Mouse (Mus musculus): ENCODE results near the gene Sacs.

Gene Sacs

DNA sequence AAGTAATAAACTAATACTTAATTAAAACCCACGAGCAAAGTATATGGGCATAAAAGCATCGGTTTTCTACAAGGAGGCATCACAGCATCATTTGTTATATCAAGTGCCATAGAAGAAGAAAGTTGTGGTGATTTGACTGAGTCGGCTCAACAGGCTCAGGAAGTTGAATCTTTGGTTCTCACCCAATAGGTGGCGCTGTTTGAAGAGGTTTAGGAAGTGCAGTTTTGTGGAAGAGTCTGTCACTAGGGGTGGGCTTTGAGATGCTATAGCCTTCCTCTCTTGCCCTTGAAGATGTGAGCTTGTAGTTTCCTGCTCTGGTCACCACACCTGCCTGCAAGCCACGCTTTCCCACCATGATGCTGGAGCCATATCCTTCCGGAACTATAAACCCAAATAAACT is 104.4 kb downstream of the Sacs start:
- no peak for DNase-seq

DNA sequence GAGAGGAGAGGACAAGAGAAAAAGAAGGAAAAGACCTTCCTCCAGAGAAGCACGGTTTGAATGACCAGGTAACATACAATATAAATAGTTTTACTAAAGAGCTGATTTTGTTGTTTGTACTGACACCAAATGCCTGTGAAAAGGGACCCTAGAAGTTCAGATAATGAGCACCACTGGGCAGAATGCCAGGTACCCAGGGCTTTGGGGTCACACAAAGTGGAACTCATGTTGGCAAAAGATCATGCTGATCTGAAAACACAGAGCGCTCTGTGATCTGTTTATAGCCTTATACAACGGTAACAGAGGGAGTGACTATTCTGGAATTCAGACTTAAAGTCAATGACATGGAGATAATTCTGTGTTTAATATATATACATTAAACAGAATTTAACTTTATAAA is 108.2 kb downstream of the Sacs start:
- DNase-seq = no peak

DNA sequence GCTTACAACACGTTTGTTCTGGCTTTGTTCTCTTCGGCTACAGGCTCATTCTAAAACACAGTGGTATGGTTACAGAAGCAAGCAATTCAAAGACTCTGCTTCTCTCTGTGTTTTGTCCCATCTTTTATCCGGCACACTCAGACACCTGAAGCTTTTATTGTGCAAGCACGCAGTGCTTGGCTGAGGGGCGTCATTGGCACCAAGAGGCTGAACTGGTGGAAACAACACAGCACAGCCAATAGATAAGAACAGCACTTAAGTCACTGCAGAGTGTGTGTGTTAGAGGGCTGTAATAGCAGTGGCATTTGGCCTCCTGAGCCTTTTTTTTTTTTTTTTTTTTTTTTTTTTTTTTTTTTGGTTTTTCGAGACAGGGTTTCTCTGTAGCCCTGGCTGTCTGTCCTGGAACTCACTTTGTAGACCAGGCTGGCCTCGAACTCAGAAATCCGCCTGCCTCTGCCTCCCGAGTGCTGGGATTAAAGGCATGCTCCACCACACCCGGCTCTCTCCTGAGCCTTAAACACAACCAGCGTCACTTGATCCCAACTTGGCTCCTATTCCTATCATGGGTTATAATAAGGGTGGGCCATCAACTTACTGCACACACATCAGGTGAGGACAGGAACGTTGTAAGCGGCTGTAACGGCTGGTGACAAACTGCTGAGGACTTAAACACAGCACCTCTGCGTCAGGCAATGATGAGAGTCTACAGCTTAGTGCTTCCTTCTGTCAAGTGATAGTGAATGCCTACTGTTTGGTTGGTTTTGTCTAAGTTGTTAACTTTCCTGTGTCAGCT is 114.5 kb downstream of the Sacs start:
- DNase-seq = no peak

DNA sequence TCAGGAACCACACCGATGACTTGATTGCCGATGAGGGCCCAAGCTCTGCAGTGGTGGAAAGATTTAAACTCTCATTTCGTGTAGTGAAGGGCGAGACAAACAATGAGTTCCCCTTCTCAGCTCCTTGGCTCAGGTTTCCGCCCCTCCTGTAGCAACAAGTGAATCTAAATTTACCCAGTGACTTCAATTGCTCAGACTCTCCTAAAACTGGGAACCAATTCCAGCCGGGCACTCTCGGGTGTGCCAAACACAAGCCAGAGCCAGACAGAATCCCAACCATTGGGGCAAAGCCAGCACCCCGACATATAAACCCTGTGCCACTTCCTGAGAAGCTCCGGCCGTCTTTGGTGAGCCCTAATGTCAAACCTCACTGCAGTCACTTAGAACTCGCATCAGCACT is 120.1 kb downstream of the Sacs start, which contains the start of gene Sgcg:
Gene Sgcg (minus strand): TSS at position 139 of the 400 bp plus-strand sequence.
- no peak for DNase-seq

DNA sequence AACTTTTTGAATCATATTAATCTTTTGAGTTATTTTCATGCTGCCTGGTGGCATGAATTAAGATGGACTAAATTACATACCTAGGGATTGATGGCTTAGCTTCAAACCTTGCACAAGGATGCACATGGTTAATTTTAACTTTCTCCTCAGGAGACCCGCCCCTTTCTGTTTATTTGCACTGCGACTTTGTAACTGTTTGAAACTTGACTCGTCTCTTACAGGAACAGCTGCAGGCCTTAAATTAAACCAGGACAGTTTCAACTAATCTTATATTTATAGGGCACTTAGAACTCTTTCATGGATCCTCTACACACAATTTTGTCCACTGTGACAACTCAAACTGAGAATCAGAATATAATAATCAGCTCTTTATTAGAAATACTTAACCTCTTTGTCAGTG is 120.8 kb downstream of the Sacs start:
- no peak for DNase-seq

DNA sequence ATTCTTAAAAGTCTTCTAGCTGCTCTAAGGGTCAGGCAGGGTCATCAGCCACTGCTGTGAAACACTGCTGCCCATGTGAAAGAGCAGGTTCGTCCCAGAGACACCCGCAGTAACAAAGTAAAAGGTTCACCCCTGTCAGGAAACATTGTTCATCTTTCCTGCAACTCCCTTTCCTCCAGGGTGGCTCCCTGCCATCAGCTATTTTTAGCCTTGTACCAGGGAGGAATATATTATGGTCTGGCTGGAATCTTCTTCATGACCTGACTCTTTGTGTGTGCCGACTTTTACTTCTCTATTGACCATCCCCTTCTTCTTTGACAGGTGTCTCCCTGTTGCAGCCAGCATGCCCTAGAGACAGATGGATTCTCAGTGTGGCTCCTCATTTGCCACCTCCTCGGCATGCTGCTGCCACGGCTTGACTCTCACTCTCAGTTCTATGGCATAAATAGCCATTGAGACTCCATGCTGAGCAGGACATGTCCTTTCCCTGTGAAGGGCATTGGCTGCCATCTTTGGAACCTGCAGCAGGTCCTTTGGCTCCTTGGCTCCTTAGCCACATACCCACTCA is 129.7 kb downstream of the Sacs start:
- peak; percentile 77 for DNase-seq

DNA sequence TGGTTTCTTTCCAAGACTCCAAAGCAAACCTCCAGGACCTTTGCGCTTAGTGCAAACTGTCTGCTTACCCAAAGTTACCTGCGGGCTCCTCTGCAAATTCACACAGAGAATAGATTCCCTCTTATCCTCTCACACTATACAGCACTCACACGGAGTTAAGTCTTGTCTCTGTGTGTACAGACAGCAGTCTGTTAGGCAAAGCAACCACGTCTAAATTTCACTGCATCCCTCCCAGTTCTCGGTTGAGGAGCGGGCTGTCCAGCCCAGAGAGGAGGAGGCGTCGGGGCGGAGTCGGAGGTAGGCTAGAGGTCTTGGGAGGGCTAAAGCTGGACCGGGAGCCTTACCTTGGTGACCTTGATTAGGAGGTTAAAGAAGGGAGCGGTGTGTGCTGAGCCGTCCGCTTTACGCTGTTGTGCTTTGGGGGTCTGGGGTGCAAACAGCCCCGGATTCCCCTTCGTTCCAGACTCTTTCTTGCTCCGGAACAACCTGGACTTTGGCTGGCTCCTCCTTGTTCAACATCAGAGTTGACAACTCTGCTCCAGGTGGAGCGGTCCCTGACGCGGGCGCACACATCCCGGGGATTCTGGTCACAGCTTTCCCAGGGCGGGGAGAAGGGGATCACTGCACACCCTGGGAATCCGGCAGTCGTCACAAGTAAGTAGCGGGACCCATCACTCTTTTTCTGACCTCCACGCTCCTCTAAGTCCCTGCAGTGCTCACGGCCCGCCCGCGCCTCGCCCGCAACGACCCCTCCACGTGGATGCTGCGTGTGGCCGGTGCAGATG is 136.3 kb downstream of the Sacs start:
- DNase-seq = no peak

DNA sequence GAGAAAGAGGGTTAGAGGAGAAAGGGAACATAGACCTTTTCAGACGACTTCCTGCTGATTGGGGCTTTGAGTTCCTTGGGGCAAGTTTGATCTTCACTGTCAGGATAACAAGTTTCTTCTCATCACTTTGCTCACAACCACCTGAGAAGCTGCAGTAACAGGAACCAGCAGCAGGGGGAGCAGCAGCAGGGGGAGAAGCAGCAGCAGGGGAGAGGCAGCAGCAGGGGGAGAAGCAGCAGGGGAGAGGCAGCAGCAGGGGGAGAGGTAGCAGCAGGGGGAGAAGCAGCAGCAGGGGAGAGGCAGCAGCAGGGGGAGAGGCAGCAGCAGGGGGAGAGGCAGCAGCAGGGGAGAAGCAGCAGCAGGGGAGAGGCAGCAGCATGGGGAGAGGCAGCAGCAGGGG is 139.0 kb downstream of the Sacs start:
- DNase-seq = no peak

DNA sequence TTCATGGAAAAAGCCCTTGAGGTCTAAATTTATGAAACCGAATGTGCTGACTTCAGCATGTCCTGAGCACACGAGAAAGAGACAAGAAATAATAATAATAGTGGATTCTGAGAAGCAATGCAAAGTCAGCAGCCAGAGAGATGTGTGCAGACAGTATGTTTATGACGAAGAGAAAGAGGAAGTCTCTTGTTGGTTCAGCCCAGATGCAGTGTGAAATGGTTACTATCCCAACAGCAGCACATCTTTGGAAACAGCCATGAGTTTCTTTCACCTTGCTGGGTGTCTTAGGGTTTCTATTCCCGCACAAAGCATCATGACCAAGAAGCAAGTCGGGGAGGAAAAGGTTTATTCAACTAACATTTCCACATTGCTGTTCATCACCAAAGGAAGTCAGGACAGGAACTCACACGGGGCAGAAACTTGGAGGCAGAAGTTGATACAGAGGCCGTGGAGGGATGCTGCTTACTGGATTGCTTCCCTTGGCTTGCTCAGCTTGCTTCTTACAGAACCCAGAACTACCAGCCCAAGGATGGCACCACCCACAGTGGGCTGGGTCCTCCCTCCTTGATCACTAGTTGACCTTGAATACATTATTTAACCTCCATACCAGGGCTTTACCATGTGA is 140.5 kb downstream of the Sacs start:
- no peak for DNase-seq

DNA sequence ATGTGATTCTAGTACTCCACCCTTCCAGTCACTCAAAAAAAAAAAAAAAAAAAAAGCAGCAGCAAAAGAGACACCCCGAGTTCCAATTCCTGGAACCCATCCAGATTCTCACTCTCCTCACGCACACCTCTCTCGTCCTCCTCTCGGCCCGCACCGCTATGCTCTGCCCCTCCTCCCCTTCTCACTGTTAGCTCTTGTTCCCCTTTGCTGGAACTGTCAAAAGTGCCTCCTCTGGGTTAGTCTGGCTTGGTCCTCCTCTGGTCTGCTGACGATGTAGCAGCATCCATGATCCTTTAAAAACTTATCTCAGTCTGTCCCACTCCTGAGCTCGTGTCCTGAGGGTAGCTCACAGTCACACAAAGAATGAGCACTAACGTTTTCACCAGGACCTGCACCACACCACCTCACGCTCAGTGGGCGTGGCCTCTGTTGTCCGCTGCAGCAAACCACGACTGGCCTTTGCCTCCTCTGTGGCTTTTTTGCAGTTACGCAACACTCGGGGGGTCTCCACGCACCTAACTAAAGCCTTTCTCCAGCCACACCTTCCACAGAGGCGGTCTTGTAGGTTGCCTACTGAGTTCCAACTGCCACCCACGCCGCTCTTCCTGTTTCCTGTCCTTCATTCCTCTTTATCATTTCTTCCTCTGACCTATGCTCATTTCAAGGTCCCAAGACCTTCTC is 150.5 kb downstream of the Sacs start:
- DNase-seq = no peak

All from cerebellum, adult 11-12 months (tissue).